Mouse (Mus musculus): ENCODE data around the gene Slc22a13. TPM values are rescaled to one million over a fixed set of nuclear protein-coding genes. Genes with fewer than 3 reads are reported as not detected.

Slc22a13 gene
- total RNA-seq, 2 experiments from 2014 or later: not detected

Other genes with a start within 250 kb of the Slc22a13 start
- gene Vill, start 156.3 kb downstream of the Slc22a13 start, total RNA-seq (2021): 1 to 10 TPM; 6.7 to 9.0 TPM
- 10 to 100 TPM; 13.0 to 13.6 TPM for gene Plcd1, start 115.6 kb downstream of the Slc22a13 start, total RNA-seq (2021)
- gene Dlec1, start 106.6 kb downstream of the Slc22a13 start, total RNA-seq (2021): 1 to 10 TPM; 2.8 to 4.0 TPM
- 1 to 10 TPM; 1.3 to 1.5 TPM for gene Acaa1b, start 52.0 kb downstream of the Slc22a13 start, total RNA-seq (2021)
- gene Gm47289, start 49.9 kb downstream of the Slc22a13 start, total RNA-seq (2021): not detected
- gene Oxsr1, start 113.3 kb upstream of the Slc22a13 start, total RNA-seq (2021): 10 to 100 TPM; 32.1 to 33.8 TPM
- 10 to 100 TPM; 63.9 to 70.5 TPM for gene Acaa1a, start 130.6 kb upstream of the Slc22a13 start, total RNA-seq (2021)
- 1 to 10 TPM; 6.5 to 7.9 TPM for gene Myd88, start 132.3 kb upstream of the Slc22a13 start, total RNA-seq (2021)
- 1 to 10 TPM; 4.1 to 4.3 TPM for gene Xylb, start 148.3 kb upstream of the Slc22a13 start, total RNA-seq (2021)
- not detected for gene Slc22a14, start 156.5 kb upstream of the Slc22a13 start, total RNA-seq (2021)
- gene Acvr2b, start 193.0 kb upstream of the Slc22a13 start, total RNA-seq (2021): 10 to 100 TPM; 15.5 to 16.4 TPM
- gene Exog, start 235.8 kb upstream of the Slc22a13 start, total RNA-seq (2021): 10 to 100 TPM; 23.7 to 24.8 TPM